Mouse (Mus musculus): Measurements from ENCODE around the gene Ldhb.
"Not testable (repeated sequence)": the region's sequence is repeated elsewhere in the genome, so short reads cannot be mapped to it uniquely, and the experiment has no call there.

Gene Ldhb

DNA sequence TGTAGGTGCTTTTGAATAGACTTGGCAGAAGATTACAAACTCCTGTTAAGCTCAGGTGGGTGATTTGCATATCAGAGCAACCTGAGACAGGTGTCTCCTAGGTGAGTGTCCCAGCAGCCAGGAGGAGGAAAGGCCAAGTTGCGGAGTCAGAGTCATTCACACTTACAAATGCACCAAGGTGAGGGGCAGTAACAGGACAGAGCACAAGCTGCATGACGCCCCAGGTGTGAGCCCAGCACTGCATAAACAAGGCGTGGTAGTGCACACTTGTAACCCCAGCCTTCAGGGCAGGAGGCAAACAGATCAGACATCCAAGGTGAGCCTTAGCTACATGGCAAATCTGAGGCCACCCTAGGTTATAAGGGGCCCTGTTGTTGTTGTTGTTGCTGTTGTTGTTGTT, 5.1 kb upstream of the Ldhb start:
- no peak for DNase-seq (ENCODE audit: low spot score)

DNA sequence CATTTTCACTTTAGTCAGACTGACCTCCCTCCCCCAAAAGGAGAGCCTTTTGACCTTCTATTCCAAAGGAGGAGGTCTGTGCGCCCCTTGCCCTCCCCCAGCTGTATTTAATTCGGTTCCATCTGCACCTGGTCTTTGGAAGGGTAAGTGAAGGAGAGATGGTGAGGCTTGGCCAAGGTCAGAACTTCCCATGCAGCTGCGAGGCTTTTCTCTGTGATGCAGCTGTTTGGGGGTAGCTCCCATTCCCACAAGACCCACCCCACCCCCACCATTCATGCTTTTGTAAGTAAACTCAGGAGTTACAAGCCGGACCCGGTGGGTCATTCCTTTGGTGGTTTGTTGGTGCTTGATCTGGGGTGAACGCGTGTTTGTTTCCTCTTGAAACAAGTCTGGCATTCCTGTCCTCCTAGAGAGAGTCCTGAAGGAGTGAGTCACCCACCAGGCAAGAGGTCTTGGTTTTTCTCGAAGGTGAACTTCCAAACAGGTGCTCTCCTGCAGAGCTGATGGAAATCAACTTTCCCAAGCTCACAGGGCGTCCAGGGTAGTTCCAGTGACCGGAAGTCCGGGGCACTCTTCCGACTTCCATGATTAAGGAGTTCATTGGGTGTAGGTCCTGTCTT, 3.9 kb upstream of the Ldhb start:
- DNase-seq (ENCODE audit: low spot score), result no peak

DNA sequence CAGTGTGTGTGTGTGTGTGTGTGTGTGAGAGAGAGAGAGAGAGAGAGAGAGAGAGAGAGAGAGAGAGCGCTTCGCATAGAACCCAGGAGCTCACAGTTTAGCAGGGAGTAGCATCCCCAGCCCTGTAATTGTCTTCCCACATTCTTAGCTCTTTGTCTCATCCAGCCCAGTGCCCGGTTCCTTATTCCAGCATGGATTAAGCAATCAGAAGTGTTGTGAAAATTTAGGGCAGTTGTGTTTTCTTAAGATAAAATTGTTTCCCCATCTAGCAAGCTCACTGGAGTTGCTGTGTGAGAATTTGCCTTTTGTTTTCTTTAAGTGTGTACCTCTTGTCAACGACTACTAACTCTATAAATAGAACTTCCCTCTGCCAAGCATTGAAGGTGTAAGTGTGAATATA, 906 bp upstream of the Ldhb start:
- DNase-seq (ENCODE audit: low spot score), result no peak

DNA sequence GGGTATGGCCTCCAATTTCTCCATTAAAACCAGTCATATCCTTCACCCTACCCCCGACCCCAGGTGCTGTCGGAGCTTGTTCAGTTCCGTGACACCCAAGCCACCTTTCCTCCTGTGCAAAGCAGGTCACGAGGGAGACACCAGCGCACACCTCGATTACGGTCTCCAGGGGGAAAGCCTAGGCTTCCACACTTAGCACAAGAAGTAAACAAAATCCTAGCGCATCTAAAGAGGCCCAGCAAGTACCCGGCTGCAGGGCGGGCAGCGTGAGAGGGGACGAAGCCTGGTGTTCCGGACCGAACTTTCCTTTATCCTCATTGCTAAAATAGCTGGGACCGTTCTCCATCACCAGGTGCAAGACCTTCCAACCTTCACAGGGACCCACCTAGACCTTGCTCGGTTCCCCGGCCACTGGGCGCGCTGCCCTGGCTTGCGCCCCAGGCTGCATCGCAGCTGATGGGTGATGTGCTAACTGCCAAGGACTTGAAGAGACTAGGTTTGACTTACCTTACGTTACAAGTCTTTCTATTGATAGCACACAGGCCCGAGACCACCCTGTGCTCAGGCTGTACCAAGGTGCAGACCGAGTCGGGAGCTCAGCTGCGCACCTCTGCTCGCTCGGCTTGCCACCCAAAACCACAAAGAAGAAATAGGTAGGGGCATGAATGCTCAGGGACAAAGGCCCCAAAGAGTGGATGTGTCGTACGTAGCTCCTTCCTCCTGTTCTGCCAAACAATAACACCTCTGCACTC, 548 bp downstream of the Ldhb start:
- no peak for DNase-seq (ENCODE audit: low spot score)

DNA sequence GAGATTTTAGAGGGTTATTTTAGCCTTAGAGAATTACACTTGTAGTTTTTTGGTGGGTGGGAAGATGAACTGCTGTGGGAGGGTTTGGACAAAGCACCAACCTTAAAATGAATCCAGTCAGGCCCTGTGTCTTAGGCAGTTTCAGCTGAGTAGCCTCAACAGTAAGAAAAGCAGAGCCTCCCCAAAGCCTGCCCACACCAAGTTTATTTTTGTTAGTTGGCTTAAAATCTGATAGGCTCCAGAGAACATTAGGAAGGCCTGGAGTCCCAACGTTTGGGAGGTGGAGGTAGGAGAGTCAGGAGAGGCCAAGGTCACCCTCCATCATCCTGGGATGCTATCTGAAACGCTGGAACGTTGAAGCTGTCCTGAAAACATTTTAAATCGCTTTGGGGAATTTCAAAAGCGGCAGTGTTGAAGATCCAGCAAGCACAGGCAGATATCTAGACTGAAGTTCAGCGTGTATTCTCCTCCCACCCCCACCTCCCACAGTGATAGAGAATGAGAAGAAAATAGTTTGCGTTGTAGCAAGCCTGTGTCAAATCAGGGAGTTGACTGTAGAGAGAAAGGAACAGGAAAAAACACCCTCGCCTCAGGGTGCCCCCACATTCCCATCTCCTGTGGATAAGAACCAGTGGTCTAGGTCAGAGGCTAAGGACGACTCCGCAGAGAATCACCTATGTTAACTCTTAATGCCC, 1.3 kb downstream of the Ldhb start:
- DNase-seq (ENCODE audit: low spot score), result no peak

DNA sequence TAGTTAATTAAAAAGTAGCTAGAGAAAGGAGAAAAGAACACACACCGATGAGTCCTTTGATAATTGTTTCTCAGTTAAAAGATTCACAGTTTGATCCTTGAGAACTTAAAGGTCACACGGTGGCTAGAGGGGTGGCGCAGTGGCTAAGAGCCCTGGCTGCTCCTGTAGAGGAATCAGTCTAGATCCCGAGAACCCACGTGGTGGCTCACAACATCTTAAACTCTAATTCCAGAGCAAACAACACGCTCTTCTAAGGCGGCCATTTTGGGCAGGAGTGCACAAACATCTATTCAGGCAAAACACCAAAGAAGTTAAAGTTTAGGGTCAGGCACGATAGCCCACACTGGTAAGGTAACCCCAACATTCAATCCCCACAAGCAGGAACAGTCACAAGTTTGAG, 4.2 kb downstream of the Ldhb start:
- DNase-seq (ENCODE audit: low spot score), result no peak

DNA sequence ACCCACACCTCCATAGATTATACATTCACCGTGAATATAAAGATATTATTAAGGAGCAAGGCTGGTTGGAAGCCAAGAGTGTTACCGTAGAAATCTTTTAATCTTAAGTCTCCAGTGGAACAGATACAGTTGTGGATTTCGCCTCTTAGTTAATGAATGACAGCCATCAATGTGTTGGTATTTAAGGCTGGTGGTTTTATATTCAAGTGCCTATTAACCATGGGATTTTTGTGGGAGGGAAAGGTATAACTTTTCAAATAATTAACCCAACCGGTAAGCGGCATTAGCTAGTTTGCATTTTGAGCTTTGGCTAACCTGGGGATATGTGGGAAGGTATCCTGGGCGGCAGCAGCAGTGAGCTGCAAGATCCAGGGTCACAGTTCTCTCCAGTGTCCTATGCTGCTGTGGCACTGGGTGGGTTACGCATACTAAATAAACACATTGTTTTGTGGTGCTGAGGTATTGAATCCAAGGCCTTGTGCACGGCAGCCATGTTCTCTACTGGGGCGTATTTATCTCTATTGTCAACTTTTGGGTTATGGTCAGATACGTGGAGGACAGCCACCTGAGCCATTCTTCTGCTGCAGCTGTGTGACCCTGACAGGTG, 5.1 kb downstream of the Ldhb start:
- DNase-seq (ENCODE audit: low spot score), result no peak

DNA sequence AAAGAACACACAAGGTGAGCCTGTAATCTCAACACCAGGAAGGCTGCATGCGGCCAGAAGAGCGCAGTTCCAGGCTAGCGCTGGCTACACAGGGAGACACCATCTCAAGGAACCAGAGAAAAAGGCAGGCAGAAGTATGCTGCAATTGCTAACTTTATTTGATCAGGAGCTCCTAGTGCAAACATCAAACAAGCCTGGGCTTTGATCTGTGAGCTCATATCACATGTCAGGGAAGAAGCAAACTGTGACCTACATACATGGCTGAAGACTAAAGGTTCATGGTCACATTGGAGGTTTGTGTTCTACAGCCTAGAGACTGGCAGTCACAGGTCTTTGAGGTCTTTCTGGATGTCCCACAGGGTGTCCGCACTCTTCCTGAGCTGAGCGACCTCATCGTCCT, 17.6 kb downstream of the Ldhb start:
- not testable (repeated sequence) for DNase-seq (ENCODE audit: low spot score)

DNA sequence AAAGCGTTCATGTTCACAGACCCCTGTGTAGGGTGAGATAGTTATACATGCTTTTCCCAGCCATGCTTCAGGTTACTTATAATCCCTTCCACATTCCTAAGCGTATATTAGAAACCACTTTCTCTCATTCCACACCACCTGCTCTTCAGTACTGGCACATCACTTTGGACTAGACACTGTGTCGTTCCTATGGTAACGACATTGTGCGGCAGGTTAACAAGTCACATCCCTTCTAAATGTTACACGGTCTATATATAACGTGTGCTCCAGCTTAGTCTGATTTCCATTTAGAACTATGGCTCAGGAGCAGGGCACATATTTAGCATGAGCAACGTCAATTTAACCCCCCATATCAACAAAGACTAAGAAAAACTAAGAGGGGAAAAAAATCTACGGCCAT, 20.1 kb downstream of the Ldhb start:
- DNase-seq (ENCODE audit: low spot score), result no peak

DNA sequence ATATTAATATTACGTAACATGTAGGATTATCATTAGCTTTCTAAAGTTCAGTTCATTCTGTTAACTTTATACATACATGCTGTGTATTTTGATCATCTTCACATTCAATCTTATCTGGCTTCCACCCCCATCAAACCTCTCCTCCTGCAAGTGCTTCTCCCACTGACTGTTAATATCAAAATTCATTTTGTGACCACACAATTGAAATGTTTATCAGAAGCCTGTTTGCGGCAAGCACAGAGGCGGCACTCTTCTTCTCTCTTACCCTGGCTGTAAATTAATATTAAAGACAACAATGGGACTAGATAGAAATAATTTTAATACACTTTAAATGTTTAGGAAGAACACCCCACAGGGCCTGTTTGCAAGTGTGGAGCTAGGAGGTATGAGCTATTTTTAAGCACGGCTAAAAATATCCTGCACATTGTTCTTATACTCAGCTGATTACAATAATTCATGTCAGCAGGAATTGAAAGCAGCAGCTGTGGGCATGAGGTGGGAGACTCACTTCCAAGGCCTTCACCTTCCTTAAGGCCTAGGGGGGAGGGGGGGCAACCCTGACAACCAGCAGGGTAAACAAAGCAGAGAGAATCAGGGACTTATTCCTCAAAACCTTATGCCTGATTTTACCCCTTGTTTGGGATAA, 22.2 kb downstream of the Ldhb start:
- no peak for DNase-seq (ENCODE audit: low spot score)

DNA sequence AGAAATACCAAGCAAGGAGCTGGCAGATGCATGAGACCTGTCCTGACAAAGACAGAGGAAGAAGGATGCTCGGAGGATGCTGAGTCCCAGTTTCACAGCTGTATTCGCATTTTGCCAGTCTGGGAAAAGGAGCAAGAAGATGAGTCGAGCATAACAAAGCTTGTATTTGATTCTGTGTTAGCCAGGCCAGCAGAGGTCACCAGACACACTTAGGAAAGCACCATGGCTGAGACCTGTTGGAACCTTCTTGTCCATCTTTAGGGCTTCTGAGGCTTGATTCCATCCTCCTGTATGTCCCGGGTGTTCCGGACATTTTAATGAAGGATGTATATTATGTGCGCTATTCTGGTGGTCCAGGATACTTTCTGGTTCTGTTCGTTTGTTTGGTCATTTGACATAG, 30.5 kb downstream of the Ldhb start:
- DNase-seq (ENCODE audit: low spot score), result peak; percentile 6

DNA sequence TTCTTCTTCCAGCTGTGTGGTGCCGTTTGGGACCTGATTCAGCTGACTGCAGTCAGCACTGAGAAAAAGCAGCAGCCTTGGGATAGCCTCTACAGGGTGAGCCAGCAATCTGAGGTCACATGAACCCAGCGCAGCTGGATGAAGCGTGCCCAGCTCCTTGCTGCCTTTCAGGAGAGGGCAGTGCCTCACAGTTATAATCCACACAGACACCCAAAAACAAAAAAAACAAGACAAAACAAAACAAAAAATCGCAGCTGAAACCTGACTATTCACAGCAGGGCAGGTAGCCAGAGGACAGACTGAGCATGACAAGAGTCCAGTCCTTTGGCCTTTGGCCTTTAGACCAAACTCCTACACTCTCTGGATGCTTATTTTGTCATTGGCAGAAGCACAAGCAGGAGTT, 35.0 kb downstream of the Ldhb start, which contains the start of gene Gys2:
Gene Gys2, minus strand, starts transcription at position 309 of the 403 bp plus-strand sequence.
- no peak for DNase-seq (ENCODE audit: low spot score)

DNA sequence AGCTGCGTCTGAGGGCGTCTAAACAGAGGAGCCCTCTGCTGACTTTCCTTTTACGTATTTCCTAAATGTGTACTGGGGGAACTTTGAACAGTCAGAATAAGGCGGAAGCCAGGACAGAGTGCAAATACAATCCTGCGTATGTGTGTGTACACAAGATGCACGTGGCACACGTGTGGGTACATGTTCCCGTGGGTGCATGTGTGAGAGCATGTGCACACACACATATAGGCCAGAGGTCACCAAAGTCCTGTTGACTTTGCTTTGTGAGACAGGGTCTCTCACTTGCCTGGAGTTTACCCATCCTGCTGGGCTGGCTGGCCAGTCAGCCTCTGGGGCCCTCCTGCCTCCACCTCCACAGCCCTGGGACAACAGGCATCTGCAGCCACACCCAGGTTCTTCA, 36.6 kb downstream of the Ldhb start:
- no peak for DNase-seq (ENCODE audit: low spot score)

DNA sequence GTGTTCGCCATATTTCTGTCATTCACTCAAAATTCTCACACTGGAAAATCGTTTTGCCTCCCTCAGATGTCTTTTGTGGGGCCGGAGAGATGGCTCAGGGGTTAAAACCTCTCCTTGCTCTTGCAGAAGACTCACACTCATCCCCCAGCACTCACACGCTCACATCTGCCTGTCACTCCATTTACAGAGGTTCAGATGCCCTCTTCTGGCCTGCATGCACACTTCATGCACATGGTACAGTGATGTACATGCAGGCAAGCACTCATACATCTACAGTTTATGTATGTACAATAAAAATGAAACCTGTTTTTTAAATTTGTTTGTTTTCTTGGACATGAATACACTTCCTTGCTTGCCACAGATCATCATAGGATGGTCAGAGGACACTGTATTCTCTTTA, 38.2 kb downstream of the Ldhb start:
- peak; percentile 40 for DNase-seq (ENCODE audit: low spot score)

DNA sequence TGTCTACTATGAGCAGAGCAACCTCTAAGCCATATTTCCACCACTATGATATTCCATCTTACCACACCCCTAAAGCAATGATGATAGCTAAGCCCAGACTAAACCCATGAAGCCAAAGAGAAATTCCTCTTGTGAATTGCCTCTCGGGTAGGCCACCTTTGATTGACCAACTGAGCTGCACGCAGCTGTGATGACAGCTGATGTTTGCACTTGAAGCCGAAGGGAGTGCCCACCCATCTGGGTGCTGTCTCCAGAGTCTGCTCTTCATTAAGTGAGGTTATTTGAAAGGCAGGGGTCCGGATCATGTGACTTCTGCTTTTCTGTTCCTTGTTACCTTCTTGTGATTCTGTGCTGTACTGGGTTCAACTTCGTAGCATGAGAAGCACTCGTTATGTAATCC, 45.6 kb downstream of the Ldhb start:
- DNase-seq (ENCODE audit: low spot score), result no peak

DNA sequence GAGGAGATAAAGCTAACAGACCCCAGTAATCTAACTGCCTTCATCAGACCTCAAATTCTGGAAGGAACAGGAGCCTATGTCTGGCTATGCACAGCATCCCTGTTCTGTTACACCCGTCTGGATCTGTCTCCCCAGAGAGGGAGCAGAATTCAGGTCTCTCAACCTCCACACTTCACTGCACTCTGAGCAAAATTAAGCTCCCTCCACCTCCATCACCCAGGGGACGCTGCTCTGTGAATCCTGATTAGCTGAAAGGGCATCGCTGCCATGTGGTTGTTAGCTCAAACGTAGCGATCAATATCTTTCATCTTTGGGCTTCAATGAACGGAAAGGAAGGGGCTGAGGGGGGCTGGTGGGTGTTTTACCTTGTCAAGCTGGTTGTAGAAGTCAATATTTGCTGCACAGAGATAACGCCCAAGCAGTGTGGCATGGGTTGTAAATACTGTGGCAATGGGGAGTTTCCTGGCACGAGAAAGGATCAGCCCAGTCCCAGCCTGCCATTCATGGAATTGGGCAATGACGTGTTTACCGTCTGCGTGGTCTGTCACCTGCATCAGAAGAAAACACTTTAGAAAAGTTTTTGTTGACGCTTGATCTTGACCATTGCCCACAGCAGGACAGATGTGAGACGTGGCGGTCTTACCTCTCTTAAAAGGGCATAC, 48.6 kb downstream of the Ldhb start:
- no peak for DNase-seq (ENCODE audit: low spot score)

DNA sequence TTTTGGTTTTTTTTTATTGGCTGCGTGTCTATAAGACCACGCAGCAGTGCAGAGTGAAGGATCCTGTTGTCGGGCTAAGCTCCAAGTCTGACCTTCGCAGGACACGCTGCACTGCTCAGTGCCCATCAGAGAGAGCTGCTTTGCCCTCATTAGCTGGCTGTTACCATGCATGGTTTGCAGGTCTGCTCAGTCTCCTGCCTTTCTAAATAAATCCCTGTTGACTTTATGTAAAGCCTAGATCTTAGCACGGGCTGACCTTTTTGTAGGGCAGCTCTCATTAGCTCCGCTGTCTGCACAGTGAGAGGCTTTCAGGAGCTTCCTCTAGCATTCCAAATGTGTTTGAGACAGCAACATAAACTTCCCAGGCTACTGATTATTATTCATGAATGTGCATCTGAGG, 49.7 kb downstream of the Ldhb start:
- peak; percentile 6 for DNase-seq (ENCODE audit: low spot score)

DNA sequence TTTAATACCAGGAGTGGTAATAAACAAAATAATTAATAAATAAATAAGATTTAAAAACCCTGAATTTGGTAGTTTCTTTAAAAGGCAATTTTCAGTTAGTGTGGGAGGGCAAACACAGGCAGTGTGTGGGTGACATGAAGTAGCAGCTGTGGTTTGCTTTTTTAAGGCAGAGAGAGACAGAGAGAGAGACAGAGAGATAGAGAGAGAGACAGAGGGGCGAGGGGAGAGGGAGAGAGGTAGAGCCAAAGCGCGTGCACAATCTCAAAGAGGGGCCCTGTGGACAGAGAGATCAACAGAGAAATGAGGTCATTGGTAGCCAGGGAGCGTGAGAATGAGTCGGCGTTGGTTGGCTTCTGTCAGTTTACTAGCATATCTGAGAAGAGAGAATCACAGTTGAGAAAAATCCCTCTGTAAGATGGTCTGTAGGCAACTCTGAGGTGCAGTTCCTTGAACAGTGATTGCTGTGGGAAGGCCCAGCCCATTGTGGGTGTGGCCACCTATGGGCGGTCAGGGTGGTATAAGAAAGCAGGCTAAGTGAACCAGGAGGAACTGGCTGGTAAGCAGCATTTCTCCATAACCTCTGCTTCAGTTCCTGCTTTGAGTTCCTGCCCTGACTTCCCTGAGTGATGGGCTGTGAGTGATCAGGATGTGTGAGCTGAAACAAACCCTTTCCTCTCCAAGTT, 52.3 kb downstream of the Ldhb start:
- no peak for DNase-seq (ENCODE audit: low spot score)

DNA sequence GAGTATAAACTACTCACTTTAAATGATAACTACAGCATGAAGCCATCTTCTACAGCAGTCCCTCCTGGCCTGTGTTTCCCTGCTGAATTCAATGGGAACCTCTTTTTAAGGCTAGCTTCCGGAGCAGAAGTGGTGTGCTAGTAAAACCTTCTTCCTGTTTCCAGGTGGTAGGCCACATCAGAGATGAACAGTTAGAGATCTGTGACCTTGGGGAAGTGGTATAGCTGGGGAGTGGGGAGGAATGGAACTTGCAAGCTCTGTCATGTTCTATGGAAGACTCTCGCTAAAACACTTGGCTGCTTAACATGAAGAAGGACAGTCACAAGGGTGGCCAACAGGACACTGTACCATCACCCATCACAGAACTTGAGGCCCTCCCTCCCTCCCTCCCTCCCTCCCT, 54.4 kb downstream of the Ldhb start:
- DNase-seq (ENCODE audit: low spot score), result no peak

DNA sequence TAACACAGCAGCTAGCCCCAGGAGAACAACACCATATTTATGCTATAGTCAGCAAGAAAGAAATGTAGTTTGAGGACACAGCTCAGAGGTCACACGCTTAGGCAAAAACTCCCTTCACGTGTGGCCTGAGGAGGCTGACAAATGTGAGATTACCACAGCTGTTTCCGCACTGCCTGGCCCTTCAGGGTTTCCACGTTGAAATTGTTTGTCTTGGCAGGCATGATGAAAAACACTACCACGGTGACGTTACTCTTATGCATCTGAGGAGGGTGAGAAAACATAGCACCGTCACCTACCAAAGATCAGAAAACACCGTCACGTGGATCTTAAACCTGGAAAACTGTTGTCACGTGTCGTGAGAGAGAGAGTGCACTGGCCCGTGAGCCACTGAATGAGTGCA, 56.4 kb downstream of the Ldhb start:
- DNase-seq (ENCODE audit: low spot score), result no peak

All from MN1 (cell line).